Mouse (Mus musculus) midbrain, embryonic 11.5 days (tissue): ENCODE measurements at regions not wholly inside any gene's neighbourhood (a gene's known extent, or its start where the extent isn't known, plus 50 kb on each side); places are given as distances from the start of the nearest gene placed in this dataset.
"Not testable (repeated sequence)": the region's sequence is repeated elsewhere in the genome, so short reads cannot be mapped to it uniquely, and the experiment has no call there.

ENCODE experiments used
- ATAC-seq: fragments of 200-750 bp; cut with Nextera tagmentation; 2 replicates; pipeline ENCODE4 v1.8.0; 2017; ENCODE audit warnings: moderate TSS enrichment, moderate library complexity; ENCODE audit not compliant: low FRiP score
- DNase-seq: peaks from one replicate; pipeline ENCODE4 v3.0.0; 2015; ENCODE audit warnings: low spot score; ENCODE audit errors: missing footprints
- H3K27ac ChIP-seq: fragments of 300-500 bp; sonication (generic); 2 replicates; pipeline ENCODE4 v1.5.1; 2014; ENCODE audit warnings: low read depth, low read length
- H3K27me3 ChIP-seq: fragments of 300-500 bp; sonication (generic); 2 replicates; pipeline ENCODE4 v1.6.1; 2014; ENCODE audit warnings: mild to moderate bottlenecking, low read length, moderate library complexity, mixed read lengths; ENCODE audit not compliant: control insufficient read depth, insufficient read depth
- H3K36me3 ChIP-seq: fragments of 300-500 bp; sonication (generic); 2 replicates; pipeline ENCODE4 v1.6.1; 2014; ENCODE audit warnings: mild to moderate bottlenecking, low read length, moderate library complexity, mixed read lengths; ENCODE audit not compliant: control insufficient read depth, insufficient read depth
- H3K4me1 ChIP-seq: fragments of 300-500 bp; sonication (generic); 2 replicates; pipeline ENCODE4 v1.6.1; 2014; ENCODE audit warnings: low read length; ENCODE audit not compliant: control insufficient read depth, insufficient read depth
- H3K4me2 ChIP-seq: fragments of 300-500 bp; sonication (generic); 2 replicates; pipeline ENCODE4 v1.6.1; 2014; ENCODE audit warnings: mild to moderate bottlenecking, moderate library complexity
- H3K4me3 ChIP-seq: fragments of 300-500 bp; sonication (generic); 2 replicates; pipeline ENCODE4 v1.5.1; 2014; ENCODE audit warnings: low read depth, low read length
- H3K9ac ChIP-seq: fragments of 300-500 bp; sonication (generic); 2 replicates; pipeline ENCODE4 v1.6.1; 2014; ENCODE audit warnings: low read length
- H3K9me3 ChIP-seq: fragments of 300-500 bp; sonication (generic); 2 replicates; pipeline ENCODE4 v1.6.1; 2016; ENCODE audit warnings: low read length; ENCODE audit not compliant: control insufficient read depth
- WGBS: fragments of 180-500 bp; shearing (Covaris S2); extraction: QIAGEN DNeasy Blood & Tissue Kit; methylation state at CpG from one replicate; pipeline ENCODE4 v1.1.7; 2014; 5-methylcytosine and 5-hydroxymethylcytosine counted together

DNA sequence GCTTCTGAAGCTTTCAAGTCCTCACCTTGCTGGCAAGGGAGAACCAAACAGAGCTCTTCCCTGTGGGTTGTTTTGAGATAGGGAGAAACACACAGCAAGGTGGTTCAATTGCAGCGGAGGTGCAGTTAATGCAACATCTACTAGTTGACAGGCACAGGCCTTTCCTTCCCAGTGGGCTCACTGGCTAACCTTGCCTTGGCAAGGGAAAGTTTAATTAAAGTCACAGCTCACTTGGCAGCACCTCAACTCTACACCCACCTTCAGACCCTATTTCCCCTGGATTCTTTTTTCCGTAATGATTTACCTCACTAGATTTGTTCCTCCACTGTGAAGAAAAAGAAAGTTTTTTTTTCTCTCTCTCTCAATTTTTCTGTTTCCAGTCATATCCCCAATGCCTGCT is 314.5 kb downstream of the Tlr4 start:
- H3K36me3 ChIP-seq: no peaks in the 10 kb centered on the region
- H3K4me3 ChIP-seq: no peak overlapping the region
- H3K9ac ChIP-seq: no peak overlapping the region
- no peak for DNase-seq
- no peaks in the 10 kb centered on the region for H3K27me3 ChIP-seq
- no peak for ATAC-seq
- no peak overlapping the region for H3K27ac ChIP-seq
- no peak overlapping the region for H3K4me2 ChIP-seq
- H3K9me3 ChIP-seq: no peaks in the 10 kb centered on the region
- H3K4me1 ChIP-seq: no peaks in the 10 kb centered on the region
- WGBS: 93% methylated on average over 2 of the region's 2 CpGs

DNA sequence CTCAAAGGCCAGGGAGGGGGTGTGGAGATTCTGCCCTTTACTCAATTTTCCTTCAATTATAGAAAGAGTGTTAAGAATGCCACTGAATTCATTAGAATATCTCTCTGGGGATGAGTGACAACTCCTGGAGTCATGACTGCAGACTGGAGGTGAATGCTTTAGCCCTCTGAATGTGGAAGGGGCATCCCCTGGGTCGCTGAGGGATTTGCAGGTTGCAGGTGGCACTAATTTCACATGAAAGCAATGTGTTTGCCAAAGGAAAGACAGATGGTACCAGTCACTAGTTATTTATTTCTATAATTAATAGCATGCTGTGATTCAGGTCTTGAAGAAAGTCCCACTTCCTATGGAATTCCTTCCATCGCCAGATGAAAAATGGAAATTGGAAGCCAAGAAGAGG is 321.1 kb downstream of the Tlr4 start:
- Histone ChIP-seq H3K4me1 (no peaks in the 10 kb centered on the region), H3K27me3 (no peaks in the 10 kb centered on the region), H3K4me2 (no peak overlapping the region), H3K27ac (no peak overlapping the region), H3K4me3 (no peak overlapping the region), H3K36me3 (no peaks in the 10 kb centered on the region), H3K9ac (no peak overlapping the region), H3K9me3 (no peaks in the 10 kb centered on the region)
- ATAC-seq (peak; percentile 67; the same call in 1 of the 2 replicates), DNase-seq (no peak)
- 77% methylated on average over 2 of the region's 2 CpGs for WGBS

DNA sequence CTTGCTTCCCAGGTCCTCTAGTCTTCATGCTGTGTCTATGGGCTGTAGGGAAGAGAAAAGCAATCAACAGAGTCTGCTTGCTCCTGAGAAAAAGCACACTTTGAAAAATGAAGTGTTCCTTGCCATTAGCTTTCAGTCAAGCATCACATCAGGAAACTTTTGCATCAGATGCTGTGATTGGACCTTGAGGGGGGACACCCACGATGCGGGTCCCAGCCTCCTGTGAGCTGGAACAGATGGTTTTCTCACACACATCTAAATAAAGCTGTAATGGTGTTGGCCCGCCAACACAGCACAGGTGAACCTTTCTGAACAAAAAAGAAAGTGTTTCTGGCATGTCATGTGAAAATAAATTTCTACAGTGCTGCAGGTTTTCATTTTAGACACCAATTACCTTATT is 335.3 kb downstream of the Tlr4 start:
- Histone ChIP-seq H3K9ac (no peak overlapping the region), H3K4me3 (no peak overlapping the region), H3K9me3 (no peaks in the 10 kb centered on the region), H3K36me3 (no peaks in the 10 kb centered on the region), H3K27me3 (no peaks in the 10 kb centered on the region), H3K27ac (no peak overlapping the region), H3K4me2 (no peak overlapping the region), H3K4me1 (no peaks in the 10 kb centered on the region)
- WGBS: 78% methylated on average over 3 of the region's 3 CpGs
- ATAC-seq: no peak
- no peak for DNase-seq

DNA sequence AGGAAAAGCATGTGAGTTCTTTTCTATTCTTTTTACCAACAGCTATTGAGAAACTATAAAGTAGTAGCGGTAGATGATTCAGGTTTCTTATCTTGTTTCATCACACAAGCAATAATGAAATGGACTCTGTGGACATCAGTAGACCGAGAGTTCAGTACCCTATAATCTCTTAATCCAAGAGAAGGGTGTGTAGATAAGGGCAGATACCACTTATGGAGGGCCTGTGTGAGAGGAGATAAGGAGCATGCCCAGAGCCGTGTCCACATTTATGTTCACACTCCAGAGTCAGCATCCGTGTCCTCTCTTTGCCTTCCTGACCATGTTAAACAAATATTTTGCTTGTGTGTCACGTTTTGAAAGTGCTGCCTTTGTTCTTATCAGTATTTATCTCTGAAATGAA is 340.3 kb downstream of the Tlr4 start:
- no peaks in the 10 kb centered on the region for H3K36me3 ChIP-seq
- 77% methylated on average over 5 of the region's 5 CpGs for WGBS
- no peaks in the 10 kb centered on the region for H3K4me1 ChIP-seq
- no peak overlapping the region for H3K4me3 ChIP-seq
- H3K9ac ChIP-seq: no peak overlapping the region
- no peak overlapping the region for H3K4me2 ChIP-seq
- ATAC-seq: no peak
- no peak for DNase-seq
- no peaks in the 10 kb centered on the region for H3K27me3 ChIP-seq
- H3K27ac ChIP-seq: no peak overlapping the region
- H3K9me3 ChIP-seq: no peaks in the 10 kb centered on the region

DNA sequence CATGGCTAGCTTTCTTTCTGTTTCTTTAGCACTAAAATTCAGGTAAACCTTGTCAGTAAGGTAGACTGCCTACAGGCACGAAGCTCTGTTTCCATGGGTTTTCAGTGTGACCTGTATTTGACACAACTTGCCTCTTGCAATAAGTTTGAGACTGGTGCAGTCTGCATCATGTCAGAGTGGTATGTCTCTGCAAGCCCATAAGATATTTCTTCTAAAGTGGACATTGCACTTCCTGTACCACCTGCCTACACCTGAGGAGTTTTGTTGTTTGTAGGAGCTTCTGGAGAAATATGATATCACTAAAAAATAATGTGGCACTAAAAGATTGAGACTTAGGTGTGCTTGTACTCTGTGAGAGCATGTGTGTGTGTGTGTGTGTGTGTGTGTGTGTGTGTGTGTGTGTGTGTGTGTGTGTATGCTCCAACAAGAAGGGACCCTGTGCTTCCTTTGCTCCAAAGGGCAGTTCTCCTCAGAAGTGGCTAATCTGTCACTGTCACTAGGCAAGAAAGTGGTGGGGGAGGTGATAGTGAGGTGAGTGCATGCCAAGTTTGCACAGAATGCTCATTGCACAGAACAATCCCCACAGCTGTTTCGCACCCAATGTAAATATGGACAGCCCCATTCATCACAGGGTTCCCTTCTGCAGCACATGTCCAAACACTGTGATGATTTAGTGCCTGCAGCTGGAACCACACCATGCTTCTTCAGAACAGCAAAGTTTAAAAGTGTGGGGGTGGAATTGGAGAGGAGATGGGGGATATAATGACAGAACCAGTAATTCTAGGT is 360.5 kb downstream of the Tlr4 start:
- ATAC-seq: no peak
- DNase-seq: no peak

DNA sequence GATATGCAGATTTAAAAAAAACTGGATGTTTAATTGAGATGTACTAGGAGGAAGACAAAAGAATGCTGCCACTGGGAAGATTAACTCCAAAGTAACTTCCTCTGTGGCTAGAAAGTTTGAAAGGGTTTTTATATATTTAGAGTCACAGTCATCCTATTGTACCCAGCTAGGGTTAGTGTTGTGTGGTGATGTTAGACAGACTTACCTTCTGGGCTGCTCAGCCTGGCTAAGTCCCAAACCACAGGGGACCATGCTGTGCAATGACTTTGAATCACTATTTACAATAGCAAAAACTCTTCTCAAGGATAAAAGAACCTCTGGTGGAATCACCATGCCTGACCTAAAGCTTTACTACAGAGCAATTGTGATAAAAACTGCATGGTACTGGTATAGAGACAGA is 363.2 kb downstream of the Tlr4 start:
- Histone ChIP-seq H3K4me2 (no peak overlapping the region), H3K36me3 (no peaks in the 10 kb centered on the region), H3K4me3 (no peak overlapping the region), H3K4me1 (no peaks in the 10 kb centered on the region), H3K27ac (no peak overlapping the region), H3K9ac (no peak overlapping the region), H3K9me3 (no peaks in the 10 kb centered on the region), H3K27me3 (no peaks in the 10 kb centered on the region)
- ATAC-seq (no peak), DNase-seq (no peak)

More for the DNA sequence above, 360.5 kb downstream of the Tlr4 start:
- H3K9ac ChIP-seq: no peak overlapping the region
- H3K36me3 ChIP-seq: no peaks in the 10 kb centered on the region
- no peak overlapping the region for H3K4me3 ChIP-seq
- H3K27ac ChIP-seq: no peak overlapping the region
- 83% methylated on average over 2 of the region's 2 CpGs for WGBS
- no peaks in the 10 kb centered on the region for H3K4me1 ChIP-seq
- no peak overlapping the region for H3K4me2 ChIP-seq
- H3K9me3 ChIP-seq: no peaks in the 10 kb centered on the region
- H3K27me3 ChIP-seq: no peaks in the 10 kb centered on the region

DNA sequence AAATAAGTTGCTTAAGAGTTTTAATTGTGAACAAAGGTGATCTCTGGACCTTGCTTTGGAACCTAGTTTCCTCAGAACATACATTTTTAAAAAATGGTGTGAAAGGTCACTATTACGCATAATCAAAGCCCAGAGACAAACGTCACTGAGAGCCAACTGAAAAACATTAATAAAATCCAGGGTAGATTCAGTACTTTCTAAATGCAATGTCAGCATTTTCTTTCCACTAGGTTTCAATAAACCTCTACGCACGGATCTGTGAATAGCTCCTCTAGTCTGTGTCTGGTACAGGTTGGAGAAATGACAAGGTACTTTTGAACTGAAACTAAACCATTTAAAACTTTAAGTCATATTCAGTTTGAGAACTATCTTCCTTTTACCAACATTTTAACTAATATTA is 367.0 kb downstream of the Tlr4 start:
- no peak overlapping the region for H3K4me3 ChIP-seq
- H3K9me3 ChIP-seq: no peaks in the 10 kb centered on the region
- DNase-seq: no peak
- no peak overlapping the region for H3K9ac ChIP-seq
- H3K4me1 ChIP-seq: no peaks in the 10 kb centered on the region
- no peaks in the 10 kb centered on the region for H3K36me3 ChIP-seq
- WGBS: 80% methylated on average over 4 of the region's 4 CpGs
- H3K4me2 ChIP-seq: no peak overlapping the region
- ATAC-seq: no peak
- H3K27ac ChIP-seq: no peak overlapping the region
- no peaks in the 10 kb centered on the region for H3K27me3 ChIP-seq

DNA sequence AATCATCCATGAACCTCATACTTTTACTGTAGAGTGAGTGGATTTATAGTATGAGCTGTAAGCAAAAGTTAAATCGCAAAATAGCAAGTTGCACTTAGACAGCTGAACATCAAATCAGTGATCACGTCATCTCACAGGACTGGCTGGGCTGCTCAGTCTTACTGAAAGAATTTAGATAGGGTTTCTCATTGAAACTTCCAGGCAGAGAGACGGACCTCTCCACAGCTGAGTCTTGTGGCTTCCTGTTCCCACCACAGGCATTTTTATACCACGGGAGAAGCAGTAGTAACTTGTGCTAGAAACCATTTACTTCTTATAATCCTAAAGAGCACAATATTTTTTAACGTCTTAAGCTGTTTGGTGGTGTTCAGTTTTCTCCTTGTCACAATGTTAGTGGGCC is 369.5 kb downstream of the Tlr4 start:
- Histone ChIP-seq H3K4me2 (no peak overlapping the region), H3K4me3 (no peak overlapping the region), H3K27ac (no peak overlapping the region), H3K9me3 (no peaks in the 10 kb centered on the region), H3K4me1 (no peaks in the 10 kb centered on the region), H3K36me3 (no peaks in the 10 kb centered on the region), H3K9ac (no peak overlapping the region), H3K27me3 (no peaks in the 10 kb centered on the region)
- 90% methylated on average over 5 of the region's 5 CpGs for WGBS
- no peak for DNase-seq
- no peak for ATAC-seq

DNA sequence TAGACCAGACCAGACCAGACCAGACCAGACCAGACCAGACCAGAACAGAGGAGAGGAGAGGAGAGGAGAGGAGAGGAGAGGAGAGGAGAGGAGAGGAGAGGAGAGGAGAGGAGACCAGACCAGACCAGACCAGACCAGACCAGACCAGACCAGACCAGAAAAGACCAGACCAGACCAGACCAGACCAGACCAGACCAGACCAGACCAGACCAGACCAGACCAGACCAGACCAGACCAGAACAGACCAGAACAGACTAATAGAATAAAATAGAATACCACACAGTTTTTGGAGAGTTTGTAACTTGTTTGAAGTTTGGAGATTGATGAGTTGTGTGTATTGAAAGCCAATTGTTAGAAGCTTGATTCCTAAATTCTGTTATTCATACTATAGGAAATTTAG is 381.0 kb downstream of the Tlr4 start:
- not testable (repeated sequence) for DNase-seq, H3K4me3 ChIP-seq, H3K4me1 ChIP-seq, H3K27me3 ChIP-seq, ATAC-seq, H3K36me3 ChIP-seq, H3K27ac ChIP-seq, H3K4me2 ChIP-seq, H3K9me3 ChIP-seq, H3K9ac ChIP-seq
